Mouse (Mus musculus): ENCODE data around the gene Zbtb9.
"Not testable (repeated sequence)": the region's sequence is repeated elsewhere in the genome, so short reads cannot be mapped to it uniquely, and the experiment has no call there.

The Zbtb9 gene

GRCm38 (mm10) chr17:26972703-26973574 is at the start of gene Zbtb9:
Gene Zbtb9 (plus strand): TSS chr17:26973167.
- DNase-seq: peak; percentile 97

- not testable (repeated sequence) for DNase-seq
These were observed 47.6 kb upstream of the Zbtb9 start for GRCm38 (mm10) chr17:26925414-26925813.

GRCm38 (mm10) chr17:26931795-26932194 is 41.2 kb upstream of the Zbtb9 start:
- DNase-seq: peak; percentile 54 to 58

GRCm38 (mm10) chr17:26932839-26933398 is 40.0 kb upstream of the Zbtb9 start, which contains the start of gene Phf1:
Gene Phf1 (plus strand): TSS chr17:26933052.
- DNase-seq: peak; percentile 96 to 97

- DNase-seq: peak in 1 of 2 experiments; percentile 37
These were observed 39.5 kb upstream of the Zbtb9 start for GRCm38 (mm10) chr17:26933419-26933818.

GRCm38 (mm10) chr17:26933885-26934827 is 38.8 kb upstream of the Zbtb9 start:
- DNase-seq: peak in 1 of 2 experiments; percentile 34

- DNase-seq: no peak
These were observed 37.9 kb upstream of the Zbtb9 start for GRCm38 (mm10) chr17:26935027-26935426.

GRCm38 (mm10) chr17:26936453-26936852 is 36.5 kb upstream of the Zbtb9 start:
- no peak for DNase-seq

- no peak for DNase-seq
These were observed 35.9 kb upstream of the Zbtb9 start for GRCm38 (mm10) chr17:26936921-26937695.

- no peak for DNase-seq
These were observed 34.9 kb upstream of the Zbtb9 start for GRCm38 (mm10) chr17:26937883-26938695.

GRCm38 (mm10) chr17:26938731-26939130 is 34.2 kb upstream of the Zbtb9 start:
- DNase-seq: no peak

GRCm38 (mm10) chr17:26939178-26939972 is 33.6 kb upstream of the Zbtb9 start, which contains the start of gene Cuta:
Gene Cuta (minus strand): TSS chr17:26939569.
- DNase-seq: peak; percentile 100

- no peak for DNase-seq
These were observed 33.0 kb upstream of the Zbtb9 start for GRCm38 (mm10) chr17:26939973-26940300.

- DNase-seq: no peak
These were observed 31.8 kb upstream of the Zbtb9 start, which contains the start of gene Syngap1 for GRCm38 (mm10) chr17:26941031-26941789. Gene Syngap1 (plus strand): TSS chr17:26941253.

GRCm38 (mm10) chr17:26941841-26942570 is 31.0 kb upstream of the Zbtb9 start:
- no peak for DNase-seq

GRCm38 (mm10) chr17:26945824-26946495 is 27.0 kb upstream of the Zbtb9 start:
- DNase-seq: no peak

GRCm38 (mm10) chr17:26946567-26946966 is 26.4 kb upstream of the Zbtb9 start:
- DNase-seq: peak; percentile 79 to 85
